Mouse (Mus musculus): ENCODE results near the gene Pgls. TPM values are rescaled to one million over a fixed set of nuclear protein-coding genes. Genes with fewer than 3 reads are reported as not detected.

Gene Pgls
- polyA plus RNA-seq, 2 experiments = 45.6 to 104 TPM

DNA sequence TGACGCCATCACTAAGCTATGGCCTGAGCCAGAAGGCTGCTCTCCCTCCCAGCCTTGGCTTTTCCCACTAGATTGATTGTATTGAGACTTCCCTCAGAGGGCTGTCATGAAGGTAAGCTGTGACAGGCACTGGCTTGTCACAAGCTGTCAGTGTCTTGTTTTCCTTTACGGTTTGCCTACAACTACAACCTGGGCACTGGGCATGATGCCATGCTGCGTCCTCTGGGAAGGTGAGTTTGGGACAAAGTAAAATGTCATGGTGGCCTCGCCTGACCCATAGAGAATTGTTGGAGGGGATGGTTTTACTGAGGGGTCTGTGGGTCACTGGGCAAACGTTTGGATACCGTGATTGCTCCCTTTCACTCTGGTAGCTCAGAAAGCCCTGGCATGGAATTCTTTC is 46.3 kb downstream of the Pgls start:
- Histone ChIP-seq H3K4me3 (ENCODE audit: insufficient read depth in 1 of 2, low read depth in 2 of 2, low read length in 2 of 2) (no peak overlapping the region), H3K9ac (replicated peaks) (no peak overlapping the region), H3K36me3 (replicated peaks; ENCODE audit: control insufficient read depth, insufficient read depth, low read depth) (no peaks in the 10 kb centered on the region), H3K9me3 (ENCODE audit: control insufficient read depth, low read length) (no peaks in the 10 kb centered on the region), H3K4me1 (replicated peaks; ENCODE audit: control insufficient read depth in 2 of 2, insufficient read depth in 2 of 2, low read length in 1 of 2) (peaks cover 0 to 2% of the 10 kb centered on the region in 2 experiments; a peak in 2 of 4 replicates), H3K27ac (no peak overlapping the region), H3K27me3 (ENCODE audit: control insufficient read depth, insufficient read depth, low read length) (peaks cover 8% of the 10 kb centered on the region), H3K4me2 (ENCODE audit: low read depth) (no peak overlapping the region)
- no peak for TF ChIP-seq EP300 (IDR thresholded peaks at IDR 0.05; ENCODE audit: low read depth)
- TF ChIP-seq CTCF (IDR thresholded peaks at IDR 0.05; ENCODE audit: low read depth) = no peak
- DNase-seq (ENCODE audit: low read depth in 3 of 3, low spot score in 3 of 3) (no peak), ATAC-seq (ENCODE audit: insufficient read depth) (no peak)
- 57% methylated on average over 6 of the region's 6 CpGs for WGBS (ENCODE audit: insufficient replicate concordance)

DNA sequence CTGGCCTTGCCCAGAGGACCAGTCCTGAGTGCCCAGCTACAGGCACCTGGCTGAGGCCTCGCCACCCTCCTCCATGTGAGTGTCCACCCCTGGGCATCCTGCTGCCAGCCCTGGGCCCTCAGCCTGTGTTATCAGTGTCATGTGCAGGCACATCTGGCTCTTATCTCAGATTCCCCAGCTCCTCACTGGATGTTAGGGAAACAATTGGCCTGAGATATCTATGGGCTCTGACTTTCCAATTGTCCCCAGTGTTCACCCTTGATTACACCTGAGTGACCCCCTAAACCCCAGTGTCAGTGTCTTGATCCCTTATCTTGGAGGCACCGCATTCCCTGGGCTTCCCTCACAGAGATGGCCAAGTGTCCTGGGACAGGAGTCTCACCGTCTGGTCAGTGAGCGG is 47.3 kb downstream of the Pgls start:
- ATAC-seq (ENCODE audit: insufficient read depth) = no peak
- Histone ChIP-seq H3K4me3 (ENCODE audit: insufficient read depth in 1 of 2, low read depth in 2 of 2, low read length in 2 of 2) (no peak overlapping the region), H3K9me3 (ENCODE audit: control insufficient read depth, low read length) (no peaks in the 10 kb centered on the region), H3K36me3 (replicated peaks; ENCODE audit: control insufficient read depth, insufficient read depth, low read depth) (no peaks in the 10 kb centered on the region), H3K27me3 (ENCODE audit: control insufficient read depth, insufficient read depth, low read length) (no peaks in the 10 kb centered on the region; the same call in 1 of the 2 replicates), H3K4me1 (replicated peaks; ENCODE audit: control insufficient read depth in 2 of 2, insufficient read depth in 2 of 2, low read length in 1 of 2) (peaks cover 0 to 2% of the 10 kb centered on the region in 2 experiments; a peak in 2 of 4 replicates), H3K4me2 (ENCODE audit: low read depth) (no peak overlapping the region), H3K27ac (no peak overlapping the region), H3K9ac (replicated peaks) (no peak overlapping the region)
- no peak for DNase-seq (ENCODE audit: low read depth in 3 of 3, low spot score in 3 of 3)
- 43% methylated on average over 4 of the region's 4 CpGs for WGBS (ENCODE audit: insufficient replicate concordance)
- TF ChIP-seq CTCF (IDR thresholded peaks at IDR 0.05; ENCODE audit: low read depth) = no peak
- TF ChIP-seq EP300 (IDR thresholded peaks at IDR 0.05; ENCODE audit: low read depth) = 0 out of 2 replicates have a peak, but pooled peaks have one; percentile 20

DNA sequence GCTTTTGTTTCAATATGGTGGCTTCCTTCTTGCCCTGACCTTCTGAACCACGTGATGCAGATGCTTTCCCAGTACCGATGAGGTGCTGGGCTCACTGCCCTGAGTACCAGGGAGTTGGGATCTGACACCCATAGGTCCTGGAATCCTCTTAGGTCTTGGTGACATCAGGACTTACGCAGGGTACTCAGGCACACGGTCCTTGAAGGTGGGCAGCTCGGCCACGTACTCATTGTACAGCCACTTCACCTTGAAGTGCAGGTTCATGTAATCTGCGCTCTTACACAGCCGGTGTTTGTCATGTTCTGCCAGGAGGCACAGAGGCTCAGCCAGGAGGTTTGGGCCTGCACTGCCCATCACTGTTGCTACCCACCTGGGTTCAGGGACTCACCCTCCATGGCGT is 53.5 kb downstream of the Pgls start:
- ATAC-seq (ENCODE audit: insufficient read depth) = no peak
- H3K27ac ChIP-seq = no peak overlapping the region
- H3K9ac ChIP-seq (replicated peaks) = no peak overlapping the region

More for the DNA sequence above, 53.5 kb downstream of the Pgls start:
- TF ChIP-seq EP300 (IDR thresholded peaks at IDR 0.05; ENCODE audit: low read depth) = no peak
- no peak for TF ChIP-seq CTCF (IDR thresholded peaks at IDR 0.05; ENCODE audit: low read depth)
- Histone ChIP-seq H3K36me3 (replicated peaks; ENCODE audit: control insufficient read depth, insufficient read depth, low read depth) (no peaks in the 10 kb centered on the region), H3K9me3 (ENCODE audit: control insufficient read depth, low read length) (no peaks in the 10 kb centered on the region), H3K4me1 (replicated peaks; ENCODE audit: control insufficient read depth in 2 of 2, insufficient read depth in 2 of 2, low read length in 1 of 2) (no peaks in the 10 kb centered on the region), H3K27me3 (ENCODE audit: control insufficient read depth, insufficient read depth, low read length) (no peaks in the 10 kb centered on the region), H3K4me3 (ENCODE audit: insufficient read depth in 1 of 2, low read depth in 2 of 2, low read length in 2 of 2) (no peak overlapping the region), H3K4me2 (ENCODE audit: low read depth) (no peak overlapping the region)
- WGBS (ENCODE audit: insufficient replicate concordance) = 60% methylated on average over 9 of the region's 9 CpGs
- no peak for DNase-seq (ENCODE audit: low read depth in 3 of 3, low spot score in 3 of 3)

Small RNA genes lying within 50 kb of the gene (microRNA-seq; reads per million reads assigned to microRNA genes)
- not detected for gene Mir6769b

Other genes with a start within 250 kb of the Pgls start
- gene Use1, start 225.3 kb upstream of the Pgls start, polyA plus RNA-seq (2012; rRNA removed) = 41.9 and 57.2 TPM in 2 replicates
- gene Use1, start 225.3 kb upstream of the Pgls start, polyA plus RNA-seq (2014; fragmentation: Nextera tagmentation; extraction: Ambion mirVana) = 46.5 and 48.2 TPM in 2 replicates
- 2.8 and 3.1 TPM in 2 replicates for gene Ocel1, start 220.9 kb upstream of the Pgls start, polyA plus RNA-seq (2012; rRNA removed)
- gene Ocel1, start 220.9 kb upstream of the Pgls start, polyA plus RNA-seq (2014; fragmentation: Nextera tagmentation; extraction: Ambion mirVana) = 1.9 and 2.8 TPM in 2 replicates
- gene Nr2f6, start 210.2 kb upstream of the Pgls start, polyA plus RNA-seq (2012; rRNA removed) = 20.8 and 23.4 TPM in 2 replicates
- gene Nr2f6, start 210.2 kb upstream of the Pgls start, polyA plus RNA-seq (2014; fragmentation: Nextera tagmentation; extraction: Ambion mirVana) = 19.1 and 22.4 TPM in 2 replicates
- 3.1 and 3.5 TPM in 2 replicates for gene Ushbp1, start 196.4 kb upstream of the Pgls start, polyA plus RNA-seq (2012; rRNA removed)
- 1.5 and 1.9 TPM in 2 replicates for gene Ushbp1, start 196.4 kb upstream of the Pgls start, polyA plus RNA-seq (2014; fragmentation: Nextera tagmentation; extraction: Ambion mirVana)
- gene Babam1, start 195.3 kb upstream of the Pgls start, polyA plus RNA-seq (2012; rRNA removed) = 53.6 and 61.2 TPM in 2 replicates
- 50.6 and 52.3 TPM in 2 replicates for gene Babam1, start 195.3 kb upstream of the Pgls start, polyA plus RNA-seq (2014; fragmentation: Nextera tagmentation; extraction: Ambion mirVana)
- 52.5 and 58.0 TPM in 2 replicates for gene Ankle1, start 186.2 kb upstream of the Pgls start, polyA plus RNA-seq (2012; rRNA removed)
- 17.8 and 19.0 TPM in 2 replicates for gene Ankle1, start 186.2 kb upstream of the Pgls start, polyA plus RNA-seq (2014; fragmentation: Nextera tagmentation; extraction: Ambion mirVana)
- 6.6 and 7.5 TPM in 2 replicates for gene Abhd8, start 128.5 kb upstream of the Pgls start, polyA plus RNA-seq (2012; rRNA removed)
- gene Abhd8, start 128.5 kb upstream of the Pgls start, polyA plus RNA-seq (2014; fragmentation: Nextera tagmentation; extraction: Ambion mirVana) = 5.3 and 6.8 TPM in 2 replicates
- 45.8 and 73.0 TPM in 2 replicates for gene Mrpl34, start 127.2 kb upstream of the Pgls start, polyA plus RNA-seq (2012; rRNA removed)
- 109 and 114 TPM in 2 replicates for gene Mrpl34, start 127.2 kb upstream of the Pgls start, polyA plus RNA-seq (2014; fragmentation: Nextera tagmentation; extraction: Ambion mirVana)
- 24.8 and 25.4 TPM in 2 replicates for gene Dda1, start 123.0 kb upstream of the Pgls start, polyA plus RNA-seq (2012; rRNA removed)
- gene Dda1, start 123.0 kb upstream of the Pgls start, polyA plus RNA-seq (2014; fragmentation: Nextera tagmentation; extraction: Ambion mirVana) = 34.4 and 36.9 TPM in 2 replicates
- 1.4 and 1.7 TPM in 2 replicates for gene Ano8, start 106.2 kb upstream of the Pgls start, polyA plus RNA-seq (2012; rRNA removed)
- gene Ano8, start 106.2 kb upstream of the Pgls start, polyA plus RNA-seq (2014; fragmentation: Nextera tagmentation; extraction: Ambion mirVana) = 0.14 and 0.15 TPM in 2 replicates
- 9.2 and 10.0 TPM in 2 replicates for gene Gtpbp3, start 104.1 kb upstream of the Pgls start, polyA plus RNA-seq (2012; rRNA removed)
- gene Gtpbp3, start 104.1 kb upstream of the Pgls start, polyA plus RNA-seq (2014; fragmentation: Nextera tagmentation; extraction: Ambion mirVana) = 1.3 and 1.8 TPM in 2 replicates
- 15.4 and 16.8 TPM in 2 replicates for gene Plvap, start 80.4 kb upstream of the Pgls start, polyA plus RNA-seq (2012; rRNA removed)
- gene Plvap, start 80.4 kb upstream of the Pgls start, polyA plus RNA-seq (2014; fragmentation: Nextera tagmentation; extraction: Ambion mirVana) = 15.9 and 18.4 TPM in 2 replicates
- gene Ccdc194, start 66.5 kb upstream of the Pgls start, polyA plus RNA-seq (2012; rRNA removed) = 0.09 and 0.11 TPM in 2 replicates
- 0.19 TPM in 1 of 2 replicates, not detected in the other for gene Ccdc194, start 66.5 kb upstream of the Pgls start, polyA plus RNA-seq (2014; fragmentation: Nextera tagmentation; extraction: Ambion mirVana)
- gene Bst2, start 54.7 kb upstream of the Pgls start, polyA plus RNA-seq (2012; rRNA removed) = 41.1 and 44.4 TPM in 2 replicates
- gene Bst2, start 54.7 kb upstream of the Pgls start, polyA plus RNA-seq (2014; fragmentation: Nextera tagmentation; extraction: Ambion mirVana) = 12.2 and 14.2 TPM in 2 replicates
- gene Mvb12a, start 49.3 kb upstream of the Pgls start, polyA plus RNA-seq (2012; rRNA removed) = 21.1 and 25.6 TPM in 2 replicates
- gene Mvb12a, start 49.3 kb upstream of the Pgls start, polyA plus RNA-seq (2014; fragmentation: Nextera tagmentation; extraction: Ambion mirVana) = 31.1 and 35.2 TPM in 2 replicates
- 0.13 and 0.25 TPM in 2 replicates for gene Tmem221, start 33.3 kb upstream of the Pgls start, polyA plus RNA-seq (2012; rRNA removed)
- gene Tmem221, start 33.3 kb upstream of the Pgls start, polyA plus RNA-seq (2014; fragmentation: Nextera tagmentation; extraction: Ambion mirVana) = 0.37 and 0.39 TPM in 2 replicates
- gene Nxnl1, start 25.6 kb upstream of the Pgls start, polyA plus RNA-seq (2012; rRNA removed) = not detected in 2 replicates
- gene Nxnl1, start 25.6 kb upstream of the Pgls start, polyA plus RNA-seq (2014; fragmentation: Nextera tagmentation; extraction: Ambion mirVana) = 0.06 TPM in 2 replicates
- 1.9 and 2.4 TPM in 2 replicates for gene Slc27a1, start 23.3 kb upstream of the Pgls start, polyA plus RNA-seq (2012; rRNA removed)
- gene Slc27a1, start 23.3 kb upstream of the Pgls start, polyA plus RNA-seq (2014; fragmentation: Nextera tagmentation; extraction: Ambion mirVana) = 0.28 and 0.71 TPM in 2 replicates
- 1.1 TPM in 2 replicates for gene Fam129c, start 5.5 kb downstream of the Pgls start, polyA plus RNA-seq (2012; rRNA removed)
- gene Fam129c, start 5.5 kb downstream of the Pgls start, polyA plus RNA-seq (2014; fragmentation: Nextera tagmentation; extraction: Ambion mirVana) = 0.56 and 0.99 TPM in 2 replicates
- gene Colgalt1, start 18.8 kb downstream of the Pgls start, polyA plus RNA-seq (2012; rRNA removed) = 30.9 and 31.4 TPM in 2 replicates
- gene Colgalt1, start 18.8 kb downstream of the Pgls start, polyA plus RNA-seq (2014; fragmentation: Nextera tagmentation; extraction: Ambion mirVana) = 20.5 and 20.7 TPM in 2 replicates
- gene Unc13a, start 79.6 kb downstream of the Pgls start, polyA plus RNA-seq (2012; rRNA removed) = 0.13 and 0.15 TPM in 2 replicates
- gene Unc13a, start 79.6 kb downstream of the Pgls start, polyA plus RNA-seq (2014; fragmentation: Nextera tagmentation; extraction: Ambion mirVana) = 0.18 and 0.34 TPM in 2 replicates
- gene Jak3, start 84.1 kb downstream of the Pgls start, polyA plus RNA-seq (2012; rRNA removed) = 3.8 and 4.0 TPM in 2 replicates
- gene Jak3, start 84.1 kb downstream of the Pgls start, polyA plus RNA-seq (2014; fragmentation: Nextera tagmentation; extraction: Ambion mirVana) = 3.0 and 3.1 TPM in 2 replicates
- 0.48 and 0.73 TPM in 2 replicates for gene Insl3, start 97.0 kb downstream of the Pgls start, polyA plus RNA-seq (2012; rRNA removed)
- gene Insl3, start 97.0 kb downstream of the Pgls start, polyA plus RNA-seq (2014; fragmentation: Nextera tagmentation; extraction: Ambion mirVana) = 1.2 and 1.5 TPM in 2 replicates
- 2.2 and 2.5 TPM in 2 replicates for gene B3gnt3, start 109.6 kb downstream of the Pgls start, polyA plus RNA-seq (2012; rRNA removed)
- gene B3gnt3, start 109.6 kb downstream of the Pgls start, polyA plus RNA-seq (2014; fragmentation: Nextera tagmentation; extraction: Ambion mirVana) = 1.8 and 2.0 TPM in 2 replicates
- 24.1 and 24.6 TPM in 2 replicates for gene Fcho1, start 133.5 kb downstream of the Pgls start, polyA plus RNA-seq (2012; rRNA removed)
- gene Fcho1, start 133.5 kb downstream of the Pgls start, polyA plus RNA-seq (2014; fragmentation: Nextera tagmentation; extraction: Ambion mirVana) = 14.7 and 18.6 TPM in 2 replicates

All from liver, embryonic 14.5 days (tissue).